Mouse (Mus musculus) skeletal muscle tissue, postnatal 0 days (tissue): ENCODE data around the gene Gm16181. TPM values are rescaled to one million over a fixed set of nuclear protein-coding genes. Genes with fewer than 3 reads are reported as not detected.

ENCODE experiments used
- microRNA-seq, 2 experiments: library from miRNA; unstranded; fragments of <30 nt; microRNA quantifications; one replicate each; pipeline ENCODE4; 2016
- polyA plus RNA-seq: library from polyadenylated mRNA; unstranded; fragments of >200 nt; fragmentation: Nextera tagmentation; extraction: Ambion mirVana; gene quantifications from 2 replicates; pipeline ENCODE4 v1.2.1, GENCODE M21; 2015

Gene Gm16181
- polyA plus RNA-seq = 0.40 and 0.83 TPM in 2 replicates

DNA sequence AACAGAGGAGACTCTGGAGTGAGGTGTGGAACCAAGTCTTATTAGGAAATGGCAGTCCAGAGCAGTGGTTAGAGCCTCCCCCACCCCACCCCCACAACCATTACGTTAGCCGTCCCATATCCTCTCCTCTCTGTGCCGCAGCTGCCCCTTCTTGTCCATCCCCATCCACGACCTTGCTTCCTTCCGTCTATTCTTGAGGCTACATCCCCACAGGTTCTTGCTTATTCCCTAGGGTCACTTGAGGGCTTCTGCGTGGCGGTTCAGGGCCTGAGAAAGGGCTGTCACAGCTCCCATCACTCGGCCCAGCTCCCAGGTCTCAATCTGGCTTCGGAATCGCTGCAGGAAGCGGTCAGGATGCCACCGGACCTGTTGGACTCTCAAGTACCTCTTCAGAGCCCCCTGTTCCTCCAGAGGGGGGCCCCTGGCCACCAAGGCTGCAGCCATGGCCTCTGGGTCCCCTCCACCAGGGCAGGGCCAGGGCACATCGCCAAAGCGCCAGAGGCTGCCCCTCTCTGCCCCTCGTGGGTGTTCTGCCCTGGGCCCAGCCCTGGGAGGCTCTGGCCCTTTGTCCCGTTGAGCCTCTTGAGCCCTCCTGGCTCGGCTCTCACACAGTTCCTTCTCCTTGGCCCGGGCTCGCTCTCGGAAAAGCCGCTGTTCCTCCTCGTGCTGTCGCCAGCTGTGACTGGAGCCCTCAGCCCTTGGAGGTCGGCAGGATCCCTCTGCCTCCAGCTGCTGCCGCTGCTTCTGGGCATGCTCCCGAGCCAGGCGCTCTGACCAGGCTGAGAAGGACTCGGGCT lies at the start of gene Gm16181:
Gm16181 (plus strand) TSS at position 679 of the 797 bp plus-strand sequence.

DNA sequence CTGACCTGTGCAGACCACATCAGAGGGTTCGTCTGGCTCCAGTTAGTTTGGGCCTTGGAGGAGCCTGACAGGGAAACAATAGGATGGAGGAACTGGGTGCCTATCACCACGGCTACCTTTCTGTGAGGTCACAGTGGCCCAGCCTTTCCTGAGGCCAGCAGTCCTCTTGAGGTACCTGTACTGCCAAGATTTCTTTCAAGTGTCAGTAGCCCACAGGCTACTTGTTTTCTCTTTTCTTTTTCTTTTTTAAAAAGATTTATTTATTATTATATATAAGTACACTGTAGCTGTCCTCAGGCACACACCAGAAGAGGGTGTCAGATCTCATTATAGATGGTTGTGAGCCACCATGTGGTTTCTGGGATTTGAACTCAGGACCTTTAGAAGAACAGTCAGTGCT lies 44.7 kb upstream of the Gm16181 start, which contains the start of gene Aif1:
Aif1 (minus strand) TSS at position 101 of the 400 bp plus-strand sequence.

DNA sequence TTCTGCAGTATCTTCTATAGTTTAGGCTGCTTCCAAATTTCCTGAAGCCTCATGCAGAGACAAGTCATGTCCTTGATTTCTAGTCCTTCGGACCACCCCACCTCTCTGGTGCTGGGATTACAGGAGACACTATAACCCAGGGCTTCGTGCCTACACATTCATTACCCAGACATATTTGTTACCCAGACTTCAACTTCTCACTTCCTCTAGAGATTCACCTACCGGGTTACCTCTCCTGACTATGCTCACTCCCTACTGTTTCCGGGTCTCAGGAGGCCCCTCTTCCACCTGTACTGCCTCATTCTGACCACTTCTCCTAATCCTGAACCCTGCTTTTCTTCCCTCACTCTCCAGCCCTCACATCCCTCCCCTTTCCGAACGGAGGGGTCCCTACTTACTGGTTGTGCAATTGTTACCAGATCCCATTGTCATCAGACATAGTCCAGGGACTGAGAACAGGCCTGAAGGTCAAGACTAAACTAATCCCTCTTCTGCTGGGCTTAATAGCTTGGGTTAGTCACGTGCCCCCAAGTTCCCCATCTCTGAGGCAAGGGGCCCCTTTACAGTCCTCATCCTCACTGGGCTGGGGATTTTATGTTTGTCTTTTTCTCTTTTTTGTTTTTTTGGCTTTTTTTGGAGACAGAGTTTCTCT lies 32.5 kb upstream of the Gm16181 start, which contains the start of gene Lst1:
Lst1 (minus strand) TSS at position 481 of the 652 bp plus-strand sequence.

DNA sequence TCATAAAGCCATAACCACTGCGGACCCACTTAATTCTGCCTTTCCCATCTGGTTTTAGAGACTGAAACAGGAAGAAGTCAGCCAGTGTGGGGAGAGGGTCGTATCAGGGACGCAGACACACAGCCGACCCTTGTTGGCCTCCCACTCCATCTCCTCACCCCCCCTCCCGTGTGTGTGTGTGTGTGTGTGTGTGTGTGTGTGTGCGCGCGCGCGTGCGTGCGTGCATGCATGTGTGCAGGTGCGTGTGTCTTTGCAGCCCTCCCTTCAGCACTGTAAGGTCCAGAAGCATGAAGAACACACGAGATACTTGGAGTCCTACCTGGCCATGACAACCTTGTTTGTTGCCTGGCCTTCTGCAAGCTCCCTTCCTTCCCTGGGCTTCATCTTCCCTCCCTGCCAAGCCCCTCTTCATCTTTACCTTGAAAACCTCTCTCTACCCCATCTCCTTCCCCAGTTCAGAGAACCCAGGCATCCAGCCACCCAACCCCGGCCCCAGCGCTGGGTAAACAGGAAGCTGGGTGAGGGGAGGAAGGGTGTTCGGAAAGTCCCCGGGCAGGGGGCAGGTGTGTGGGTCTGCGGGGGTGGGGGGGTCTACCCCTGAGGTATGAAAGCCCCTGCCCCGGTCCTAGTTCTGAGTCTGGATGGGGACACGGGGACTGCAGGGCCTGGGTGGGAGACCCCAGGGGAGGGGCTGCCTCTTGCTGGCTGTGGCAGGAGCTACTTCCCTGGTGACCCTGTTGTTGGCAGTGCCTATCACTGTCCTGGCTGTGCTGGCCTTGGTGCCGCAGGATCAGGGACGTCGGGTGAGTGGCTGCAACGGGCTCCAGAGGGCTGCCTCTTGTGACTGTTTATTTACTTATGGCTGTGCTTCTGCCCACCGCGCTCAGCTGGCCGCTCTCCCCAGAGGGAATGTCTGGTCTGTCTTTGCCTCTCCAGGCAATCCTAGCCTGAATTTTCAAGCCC lies 26.5 kb upstream of the Gm16181 start, which contains the start of gene Ltb:
Ltb (plus strand) TSS at position 559 of the 963 bp plus-strand sequence.

DNA sequence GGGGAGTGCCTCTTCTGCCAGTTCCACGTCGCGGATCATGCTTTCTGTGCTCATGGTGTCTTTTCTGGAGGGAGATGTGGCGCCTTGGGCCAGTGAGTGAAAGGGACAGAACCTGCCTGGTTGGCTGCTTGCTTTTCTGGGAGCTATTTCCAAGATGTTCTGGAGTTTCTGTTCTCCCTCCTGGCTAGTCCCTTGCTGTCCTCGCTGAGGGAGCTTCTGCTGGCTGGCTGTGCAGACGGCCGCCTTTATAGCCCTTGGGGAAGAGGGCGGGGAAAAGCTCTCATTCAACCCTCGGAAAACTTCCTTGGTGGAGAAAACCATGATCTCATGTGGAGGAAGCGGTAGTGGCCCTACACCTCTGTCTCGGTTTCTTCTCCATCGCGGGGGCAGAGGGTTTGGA lies 18.8 kb upstream of the Gm16181 start, which contains the start of gene Tnf:
Tnf (minus strand) TSS at position 221 of the 400 bp plus-strand sequence.

DNA sequence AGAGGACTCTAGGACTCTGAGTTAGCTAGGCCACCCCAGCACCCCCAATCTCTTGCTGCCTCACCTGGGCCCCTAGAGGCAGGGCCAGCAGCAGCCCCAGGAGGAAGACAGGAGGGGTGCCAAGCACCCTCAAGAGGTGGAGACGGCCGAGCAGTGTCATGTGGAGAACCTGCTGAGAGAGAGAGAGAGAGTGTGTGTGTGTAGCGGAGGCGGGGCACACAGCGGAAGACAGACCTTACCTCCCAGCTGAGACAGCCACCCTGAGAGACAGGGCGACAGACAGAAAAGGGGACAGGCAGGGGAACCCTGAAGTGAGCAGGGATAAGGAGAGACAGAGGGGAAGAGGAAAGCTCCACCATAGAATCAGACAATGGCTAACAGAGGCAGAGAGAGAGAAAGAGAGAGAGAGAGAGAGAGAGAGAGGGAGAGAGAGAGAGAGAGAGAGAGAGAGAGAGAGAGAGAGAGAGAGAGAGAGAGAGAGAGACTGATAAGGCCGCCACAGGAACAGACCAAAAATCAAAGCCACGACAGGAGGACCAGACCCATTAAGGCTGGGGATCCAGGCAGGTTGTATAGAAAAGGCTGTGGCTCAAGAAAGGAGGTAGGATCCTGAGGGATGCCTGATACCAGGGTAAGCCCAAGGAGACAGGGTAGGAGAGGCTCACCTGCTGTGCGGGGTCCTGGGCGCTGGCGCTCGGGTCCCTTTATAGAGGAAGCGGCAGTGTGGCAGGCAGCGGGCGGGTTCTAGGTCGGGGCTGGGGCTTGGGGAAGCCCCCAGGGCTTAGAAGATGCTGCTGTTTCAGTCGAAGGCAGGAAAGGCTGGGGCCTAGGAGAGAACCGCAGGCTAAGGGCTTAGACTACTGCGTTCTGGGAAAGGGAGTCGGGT lies 15.9 kb upstream of the Gm16181 start, which contains the start of gene Lta:
Lta (minus strand) TSS at position 858 of the 886 bp plus-strand sequence.

DNA sequence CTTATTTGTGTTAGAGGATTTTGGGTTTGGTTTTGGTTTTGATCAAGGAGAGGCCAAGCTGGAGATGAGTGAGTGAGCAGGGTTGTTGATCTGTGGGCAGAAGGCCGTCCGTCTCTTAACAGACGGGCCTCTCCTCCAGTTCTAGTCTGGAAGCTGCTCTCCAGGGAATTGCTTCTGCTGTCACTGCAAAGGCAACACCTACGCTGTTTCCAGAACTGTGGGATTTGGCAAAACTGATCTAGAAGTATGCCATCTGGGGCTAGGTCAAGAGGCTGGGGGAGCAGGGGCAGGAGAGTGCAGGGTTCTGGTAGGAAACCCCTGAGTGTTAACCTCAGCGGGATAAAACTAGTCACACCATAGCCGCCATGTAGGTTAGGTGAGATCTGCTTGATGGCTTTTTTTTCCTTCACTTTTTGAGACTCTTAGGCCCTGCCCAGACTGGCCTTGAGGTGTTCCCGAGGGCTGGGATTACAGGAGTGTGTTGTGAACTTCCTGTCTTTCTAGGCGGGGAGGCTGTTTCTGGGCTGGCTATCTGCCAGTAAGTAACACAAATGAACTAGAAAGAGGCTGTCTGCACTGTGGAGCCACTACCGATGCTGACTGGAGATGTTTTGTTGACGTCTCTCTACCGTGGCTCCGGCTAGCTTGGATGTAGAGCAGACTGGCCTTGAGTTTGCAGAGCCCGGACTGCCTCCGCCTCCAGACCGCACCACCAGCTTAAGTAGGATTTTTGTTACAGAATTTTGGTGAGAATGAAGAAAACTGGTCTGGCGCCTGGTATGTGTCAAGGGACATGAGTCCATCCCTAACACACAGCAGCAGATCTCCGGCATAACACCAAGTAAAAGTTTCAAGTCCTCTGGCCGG lies 12.7 kb downstream of the Gm16181 start, which contains the start of gene Atp6v1g2:
Atp6v1g2 (plus strand) TSS at position 547 of the 867 bp plus-strand sequence.

DNA sequence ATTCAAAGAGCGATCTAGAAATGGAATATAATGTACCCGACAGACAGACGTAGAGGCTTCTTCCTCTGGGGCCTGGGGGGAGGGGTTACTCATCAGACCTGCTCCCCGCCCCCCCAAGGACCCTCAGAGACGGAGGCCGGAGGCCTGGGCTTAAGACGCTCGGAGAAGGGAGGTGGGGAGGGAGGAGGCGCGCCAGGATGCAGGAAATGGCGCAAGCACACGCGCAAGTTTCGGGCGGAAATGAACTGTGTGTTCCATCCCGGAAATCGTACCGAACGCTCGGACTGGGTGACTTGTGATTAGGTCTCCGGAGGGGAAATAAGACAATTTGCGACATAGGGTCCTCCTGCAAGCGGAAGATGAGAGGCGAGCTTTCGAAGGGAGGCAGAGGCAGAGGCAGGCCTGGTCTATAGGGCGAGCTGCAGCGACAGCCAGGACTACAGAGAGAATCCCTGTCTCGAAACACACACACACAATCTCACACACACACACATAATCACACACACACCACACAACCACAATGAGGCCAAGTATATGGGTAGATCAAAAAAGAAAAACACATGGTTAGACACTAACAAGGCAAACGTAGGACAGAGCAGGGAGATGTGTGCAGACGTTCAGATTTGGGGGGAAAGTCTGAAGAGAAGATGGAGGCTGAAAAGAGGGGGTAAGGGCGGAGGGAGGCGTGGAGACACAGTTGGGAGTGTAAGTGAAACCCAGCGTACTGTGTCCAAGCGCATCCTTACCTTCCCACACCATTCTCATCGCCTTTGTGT lies 15.2 kb downstream of the Gm16181 start, which contains the start of gene Nfkbil1:
Nfkbil1 (minus strand) TSS at position 179 of the 776 bp plus-strand sequence.

DNA sequence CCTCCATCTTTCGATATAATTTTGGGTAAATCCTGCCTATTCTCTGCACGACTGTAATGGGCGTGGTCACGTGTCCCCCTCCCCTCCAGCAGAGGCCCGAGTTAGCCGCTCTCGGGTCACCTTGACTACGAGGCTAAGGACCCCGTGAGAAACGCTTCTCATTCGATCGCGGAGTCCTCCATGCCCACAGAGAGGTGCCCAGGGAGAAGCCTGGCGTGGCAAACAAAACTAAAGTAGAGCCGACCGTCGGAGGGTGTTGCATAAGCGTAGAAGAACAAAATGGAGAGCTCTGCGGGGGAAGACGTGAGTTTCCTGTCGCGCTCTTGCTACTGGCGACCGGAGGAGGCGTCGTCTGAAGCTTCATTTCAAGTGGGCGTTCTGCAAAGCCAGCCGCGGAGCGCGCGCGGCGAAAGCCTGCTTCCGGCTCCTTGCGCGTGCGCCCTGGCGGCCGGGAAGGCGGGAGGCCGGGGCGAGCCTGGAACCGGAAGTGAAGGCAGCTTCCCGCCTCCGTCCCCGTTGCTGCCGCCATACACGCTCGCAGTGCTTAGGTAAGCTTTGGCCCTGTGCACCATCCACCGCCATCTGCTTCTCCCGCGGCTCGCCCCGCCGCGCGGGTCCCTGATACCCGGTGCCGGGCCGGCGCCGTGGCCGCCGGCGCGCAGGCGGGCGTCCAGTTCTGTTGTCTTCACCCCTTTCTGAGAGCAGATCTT lies 20.8 kb downstream of the Gm16181 start, which contains the start of gene Ddx39b:
Ddx39b (plus strand) TSS at position 442 of the 710 bp plus-strand sequence.

DNA sequence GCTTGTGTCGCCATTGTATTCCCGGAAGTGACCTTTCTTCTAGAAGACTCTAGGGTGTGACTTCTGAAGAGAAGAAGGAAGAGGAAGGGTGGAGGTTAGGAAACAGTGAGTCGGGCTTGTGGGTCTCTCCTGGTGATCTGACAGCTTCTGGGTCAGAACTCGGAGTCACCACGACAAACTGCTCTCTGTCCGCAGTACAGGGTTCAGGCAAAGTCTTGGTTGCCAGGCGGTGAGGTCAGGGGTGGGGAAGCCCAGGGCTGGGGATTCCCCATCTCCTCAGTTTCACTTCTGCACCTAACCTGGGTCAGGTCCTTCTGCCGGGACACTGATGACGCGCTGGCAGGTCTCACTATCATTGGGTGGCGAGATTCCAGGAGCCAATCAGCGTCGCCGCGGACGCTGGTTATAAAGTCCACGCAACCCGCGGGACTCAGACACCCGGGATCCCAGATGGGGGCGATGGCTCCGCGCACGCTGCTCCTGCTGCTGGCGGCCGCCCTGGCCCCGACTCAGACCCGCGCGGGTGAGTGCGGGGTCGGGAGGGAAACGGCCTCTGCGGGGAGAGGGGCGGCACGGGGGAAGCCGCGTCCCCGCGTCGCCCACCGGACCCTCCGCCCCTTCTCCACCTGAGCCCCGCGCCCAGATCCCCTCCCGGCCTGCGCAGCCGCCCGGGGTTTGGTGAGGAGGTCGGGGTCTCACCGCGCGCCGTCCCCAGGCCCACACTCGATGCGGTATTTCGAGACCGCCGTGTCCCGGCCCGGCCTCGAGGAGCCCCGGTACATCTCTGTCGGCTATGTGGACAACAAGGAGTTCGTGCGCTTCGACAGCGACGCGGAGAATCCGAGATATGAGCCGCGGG lies 42.3 kb downstream of the Gm16181 start, which contains the start of gene H2-D1:
H2-D1 (plus strand) TSS at position 67 of the 859 bp plus-strand sequence.

Small RNAs within 50 kb of the gene (microRNA-seq; reads per million reads assigned to microRNA genes)
- gene Mir6973a (0 reads per million in 2 experiments), gene Mir6974 (0 reads per million in 2 experiments), gene Mir6975 (1.4 to 1.9 reads per million in 2 experiments), gene Mir8094 (0.10 to 0.21 reads per million in 2 experiments)

Other genes with a start within 250 kb of the Gm16181 start
- gene Hspa1a, start 248.7 kb upstream of the Gm16181 start, polyA plus RNA-seq = 2.5 and 3.8 TPM in 2 replicates
- 2.7 and 2.8 TPM in 2 replicates for gene Hspa1l, start 248.1 kb upstream of the Gm16181 start, polyA plus RNA-seq
- gene Lsm2, start 239.0 kb upstream of the Gm16181 start, polyA plus RNA-seq = 54.1 and 55.4 TPM in 2 replicates
- gene Vars, start 219.8 kb upstream of the Gm16181 start, polyA plus RNA-seq = 27.6 and 32.6 TPM in 2 replicates
- gene Vwa7, start 204.3 kb upstream of the Gm16181 start, polyA plus RNA-seq = 0.46 and 0.53 TPM in 2 replicates
- 10.6 and 11.5 TPM in 2 replicates for gene Sapcd1, start 192.8 kb upstream of the Gm16181 start, polyA plus RNA-seq
- gene Msh5, start 174.1 kb upstream of the Gm16181 start, polyA plus RNA-seq = 2.2 and 3.5 TPM in 2 replicates
- gene Clic1, start 170.9 kb upstream of the Gm16181 start, polyA plus RNA-seq = 115 and 138 TPM in 2 replicates
- 144 and 157 TPM in 2 replicates for gene Ddah2, start 161.8 kb upstream of the Gm16181 start, polyA plus RNA-seq
- gene Ly6g6c, start 155.4 kb upstream of the Gm16181 start, polyA plus RNA-seq = 11.3 TPM in 1 of 2 replicates, not detected in the other
- gene Mpig6b, start 154.7 kb upstream of the Gm16181 start, polyA plus RNA-seq = 0.08 and 0.30 TPM in 2 replicates
- 2.1 TPM in 1 of 2 replicates, not detected in the other for gene Ly6g6e, start 143.9 kb upstream of the Gm16181 start, polyA plus RNA-seq
- gene Ly6g6d, start 142.8 kb upstream of the Gm16181 start, polyA plus RNA-seq = 0.49 and 1.2 TPM in 2 replicates
- 0.11 and 0.29 TPM in 2 replicates for gene Ly6g6f, start 135.2 kb upstream of the Gm16181 start, polyA plus RNA-seq
- 87.8 and 89.8 TPM in 2 replicates for gene Abhd16a, start 131.6 kb upstream of the Gm16181 start, polyA plus RNA-seq
- gene Ly6g5c, start 112.6 kb upstream of the Gm16181 start, polyA plus RNA-seq = 0.38 TPM in 1 of 2 replicates, not detected in the other
- gene Ly6g5b, start 105.4 kb upstream of the Gm16181 start, polyA plus RNA-seq = 0.22 and 0.37 TPM in 2 replicates
- gene Gpank1, start 99.4 kb upstream of the Gm16181 start, polyA plus RNA-seq = 8.4 and 9.1 TPM in 2 replicates
- 203 and 204 TPM in 2 replicates for gene Csnk2b, start 98.8 kb upstream of the Gm16181 start, polyA plus RNA-seq
- 10.6 and 11.8 TPM in 2 replicates for gene D17H6S53E, start 94.5 kb upstream of the Gm16181 start, polyA plus RNA-seq
- 0.30 and 0.81 TPM in 2 replicates for gene Apom, start 88.8 kb upstream of the Gm16181 start, polyA plus RNA-seq
- gene Bag6, start 85.7 kb upstream of the Gm16181 start, polyA plus RNA-seq = 39.5 and 42.1 TPM in 2 replicates
- gene Prrc2a, start 55.9 kb upstream of the Gm16181 start, polyA plus RNA-seq = 51.8 and 55.0 TPM in 2 replicates
- 11.0 and 18.3 TPM in 2 replicates for gene Aif1, start 44.8 kb upstream of the Gm16181 start, polyA plus RNA-seq
- gene Lst1, start 32.4 kb upstream of the Gm16181 start, polyA plus RNA-seq = 14.2 and 24.5 TPM in 2 replicates
- 1.3 and 2.2 TPM in 2 replicates for gene Ltb, start 26.4 kb upstream of the Gm16181 start, polyA plus RNA-seq
- gene Tnf, start 18.8 kb upstream of the Gm16181 start, polyA plus RNA-seq = 0.49 and 0.74 TPM in 2 replicates
- 0.12 and 0.24 TPM in 2 replicates for gene Lta, start 15.5 kb upstream of the Gm16181 start, polyA plus RNA-seq
- 3.3 and 3.9 TPM in 2 replicates for gene Atp6v1g2, start 12.8 kb downstream of the Gm16181 start, polyA plus RNA-seq
- 8.5 and 8.8 TPM in 2 replicates for gene Nfkbil1, start 15.0 kb downstream of the Gm16181 start, polyA plus RNA-seq
- 131 and 157 TPM in 2 replicates for gene Ddx39b, start 20.9 kb downstream of the Gm16181 start, polyA plus RNA-seq
- 113 and 180 TPM in 2 replicates for gene H2-D1, start 41.9 kb downstream of the Gm16181 start, polyA plus RNA-seq
- gene H2-Q1, start 99.6 kb downstream of the Gm16181 start, polyA plus RNA-seq = not detected in 2 replicates
- gene H2-Q2, start 121.4 kb downstream of the Gm16181 start, polyA plus RNA-seq = not detected in 2 replicates
- gene H2-Q4, start 158.8 kb downstream of the Gm16181 start, polyA plus RNA-seq = 2.4 and 3.8 TPM in 2 replicates
- 0.49 and 0.79 TPM in 2 replicates for gene H2-Q6, start 204.0 kb downstream of the Gm16181 start, polyA plus RNA-seq
- gene H2-Q7, start 218.3 kb downstream of the Gm16181 start, polyA plus RNA-seq = 1.3 and 1.7 TPM in 2 replicates
- 0.62 and 1.2 TPM in 2 replicates for gene H2-Q10, start 249.3 kb downstream of the Gm16181 start, polyA plus RNA-seq